Mouse (Mus musculus): ENCODE measurements around the gene Ccdc28b. TPM values are rescaled to one million over a fixed set of nuclear protein-coding genes. Genes with fewer than 3 reads are reported as not detected.

Ccdc28b gene
- polyA plus RNA-seq, 1 experiment = 75.8 TPM

DNA sequence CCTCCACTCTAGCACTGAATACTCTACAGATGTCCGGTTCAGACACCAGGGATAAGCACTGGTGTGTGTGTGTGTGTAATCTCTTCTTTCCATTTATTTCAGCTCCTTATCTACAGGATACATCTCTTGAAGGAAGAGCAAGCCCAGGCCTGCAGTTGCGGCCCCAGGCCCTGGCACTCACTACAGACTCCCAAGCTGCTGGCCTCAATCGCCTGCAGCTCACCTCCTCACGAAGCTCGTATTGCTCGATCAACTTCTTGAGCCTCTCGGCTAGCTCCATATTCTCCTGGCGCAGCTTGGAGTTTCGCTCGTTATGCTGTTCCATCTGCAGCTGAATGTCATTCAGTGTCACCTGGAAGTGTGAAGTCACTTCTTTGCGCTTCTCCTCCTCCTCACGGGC is 8.1 kb upstream of the Ccdc28b start:
- 89% methylated on average over 12 of the region's 12 CpGs for WGBS
- Histone ChIP-seq H3K4me3 (replicated peaks; ENCODE audit: control insufficient read depth, low read depth, low read length) (no peak overlapping the region), H3K27ac (ENCODE audit: control insufficient read depth, insufficient read depth, low read depth, low read length, poor library complexity) (no peak overlapping the region), H3K4me1 (ENCODE audit: control insufficient read depth, insufficient read depth, low read length) (no peaks in the 10 kb centered on the region)
- TF ChIP-seq POLR2A (IDR thresholded peaks at IDR 0.05; ENCODE audit: borderline replicate concordance, control insufficient read depth, low read depth, low read length) (no peak), CTCF (IDR thresholded peaks at IDR 0.05; ENCODE audit: control insufficient read depth, insufficient read depth, low read length) (no peak)

- H3K27ac ChIP-seq (ENCODE audit: control insufficient read depth, insufficient read depth, low read depth, low read length, poor library complexity) = no peak overlapping the region
- H3K4me3 ChIP-seq (replicated peaks; ENCODE audit: control insufficient read depth, low read depth, low read length) = no peak overlapping the region
- no peaks in the 10 kb centered on the region for H3K4me1 ChIP-seq (ENCODE audit: control insufficient read depth, insufficient read depth, low read length)
- TF ChIP-seq CTCF (IDR thresholded peaks at IDR 0.05; ENCODE audit: control insufficient read depth, insufficient read depth, low read length) (no peak), POLR2A (IDR thresholded peaks at IDR 0.05; ENCODE audit: borderline replicate concordance, control insufficient read depth, low read depth, low read length) (no peak)
- WGBS = 85% methylated on average over 4 of the region's 4 CpGs
Observed at GRCm38 (mm10) chr4:129630944-129631343, 7.2 kb upstream of the Ccdc28b start.

GRCm38 (mm10) chr4:129626035-129626434 is 2.3 kb upstream of the Ccdc28b start:
- no peak overlapping the region for H3K27ac ChIP-seq (ENCODE audit: control insufficient read depth, insufficient read depth, low read depth, low read length, poor library complexity)
- peaks cover 4% of the 10 kb centered on the region; the same call in 1 of the 2 replicates for H3K4me1 ChIP-seq (ENCODE audit: control insufficient read depth, insufficient read depth, low read length)
- 83% methylated on average over 6 of the region's 6 CpGs for WGBS
- H3K4me3 ChIP-seq (replicated peaks; ENCODE audit: control insufficient read depth, low read depth, low read length) = no peak overlapping the region
- TF ChIP-seq POLR2A (IDR thresholded peaks at IDR 0.05; ENCODE audit: borderline replicate concordance, control insufficient read depth, low read depth, low read length) (no peak), CTCF (IDR thresholded peaks at IDR 0.05; ENCODE audit: control insufficient read depth, insufficient read depth, low read length) (no peak)

- H3K27ac ChIP-seq (ENCODE audit: control insufficient read depth, insufficient read depth, low read depth, low read length, poor library complexity) = no peak overlapping the region; the same call in 1 of the 2 replicates
- no peak overlapping the region for H3K4me3 ChIP-seq (replicated peaks; ENCODE audit: control insufficient read depth, low read depth, low read length)
- WGBS = 46% methylated on average over 4 of the region's 4 CpGs
- TF ChIP-seq CTCF (IDR thresholded peaks at IDR 0.05; ENCODE audit: control insufficient read depth, insufficient read depth, low read length) = no peak
- TF ChIP-seq POLR2A (IDR thresholded peaks at IDR 0.05; ENCODE audit: borderline replicate concordance, control insufficient read depth, low read depth, low read length) = no peak
- H3K4me1 ChIP-seq (ENCODE audit: control insufficient read depth, insufficient read depth, low read length) = peaks cover 4% of the 10 kb centered on the region; the same call in 1 of the 2 replicates
Observed at GRCm38 (mm10) chr4:129625496-129625895, 1.7 kb upstream of the Ccdc28b start.

DNA sequence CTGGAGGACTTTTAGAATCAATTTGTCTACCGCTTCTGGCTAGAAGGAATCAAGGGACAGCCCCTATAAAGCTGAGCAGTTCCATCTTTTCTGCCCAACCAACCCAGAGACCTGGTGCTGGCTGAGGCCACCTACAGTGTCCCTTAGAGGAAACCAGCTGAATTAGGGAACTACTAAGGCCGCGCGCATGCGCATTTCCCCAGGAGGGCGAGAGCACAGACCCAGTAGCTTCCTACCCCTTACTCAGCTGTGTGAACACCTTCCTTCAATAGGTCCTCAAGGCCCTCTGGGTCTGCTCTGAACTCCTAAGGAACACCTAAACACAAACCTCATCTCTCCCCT is 1.3 kb upstream of the Ccdc28b start:
- peaks cover 4% of the 10 kb centered on the region; the same call in 1 of the 2 replicates for H3K4me1 ChIP-seq (ENCODE audit: control insufficient read depth, insufficient read depth, low read length)
- H3K27ac ChIP-seq (ENCODE audit: control insufficient read depth, insufficient read depth, low read depth, low read length, poor library complexity) = peak overlapping the region; percentile 78
- 0% methylated on average over 6 of the region's 6 CpGs for WGBS
- TF ChIP-seq CTCF (IDR thresholded peaks at IDR 0.05; ENCODE audit: control insufficient read depth, insufficient read depth, low read length) (no peak), POLR2A (IDR thresholded peaks at IDR 0.05; ENCODE audit: borderline replicate concordance, control insufficient read depth, low read depth, low read length) (no peak)
- H3K4me3 ChIP-seq (replicated peaks; ENCODE audit: control insufficient read depth, low read depth, low read length) = peak overlapping the region; percentile 78

DNA sequence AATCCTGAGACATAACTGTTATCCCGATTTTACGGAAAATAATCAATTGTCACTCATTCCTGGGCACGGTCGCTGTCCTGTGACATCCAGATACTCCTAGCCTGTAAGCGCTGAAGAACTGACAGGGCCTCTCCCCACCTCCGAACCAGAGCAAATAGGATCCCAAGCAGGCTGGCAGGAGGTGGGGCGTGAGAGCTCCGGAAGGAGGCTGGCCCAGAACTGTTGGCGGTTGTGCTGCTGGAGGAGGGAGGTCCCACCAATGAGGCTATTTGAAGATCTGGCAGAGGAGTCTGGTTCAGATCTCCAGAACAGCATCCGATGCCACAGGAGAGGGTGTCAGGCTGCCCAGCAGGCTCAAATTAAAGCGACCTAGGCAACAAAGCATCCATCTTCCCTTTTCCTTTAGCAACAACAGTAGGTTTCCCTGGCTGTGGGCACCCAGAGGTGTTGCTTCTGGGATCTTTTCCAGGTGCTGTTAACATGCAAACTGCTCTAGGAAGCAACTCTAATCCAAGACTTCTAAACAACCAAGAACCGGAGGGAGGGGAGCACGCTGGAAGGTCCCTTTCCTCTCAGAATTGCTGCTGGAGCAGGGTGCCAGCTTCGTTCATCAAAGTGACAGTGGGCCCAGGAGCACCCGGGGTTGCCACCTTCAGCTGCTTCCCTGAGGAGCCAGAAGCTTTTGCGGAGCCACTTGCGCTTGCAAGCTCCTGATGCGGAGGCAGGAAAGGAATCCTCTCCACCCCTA is 708 bp upstream of the Ccdc28b start:
- H3K4me1 ChIP-seq (ENCODE audit: control insufficient read depth, insufficient read depth, low read length) = peaks cover 4% of the 10 kb centered on the region; the same call in 1 of the 2 replicates
- TF ChIP-seq POLR2A (IDR thresholded peaks at IDR 0.05; ENCODE audit: borderline replicate concordance, control insufficient read depth, low read depth, low read length) = peak; percentile 67; the same call in 1 of the 2 replicates
- no peak for TF ChIP-seq CTCF (IDR thresholded peaks at IDR 0.05; ENCODE audit: control insufficient read depth, insufficient read depth, low read length)
- WGBS = 0% methylated on average over 18 of the region's 18 CpGs
- H3K27ac ChIP-seq (ENCODE audit: control insufficient read depth, insufficient read depth, low read depth, low read length, poor library complexity) = peak overlapping the region; percentile 78
- H3K4me3 ChIP-seq (replicated peaks; ENCODE audit: control insufficient read depth, low read depth, low read length) = peak overlapping the region; percentile 78

GRCm38 (mm10) chr4:129622803-129623535 is 778 bp downstream of the Ccdc28b start:
- Histone ChIP-seq H3K27ac (ENCODE audit: control insufficient read depth, insufficient read depth, low read depth, low read length, poor library complexity) (no peak overlapping the region), H3K4me3 (replicated peaks; ENCODE audit: control insufficient read depth, low read depth, low read length) (peak overlapping the region; percentile 78), H3K4me1 (ENCODE audit: control insufficient read depth, insufficient read depth, low read length) (peaks cover 5% of the 10 kb centered on the region; the same call in 1 of the 2 replicates)
- WGBS = 22% methylated on average over 8 of the region's 8 CpGs
- no peak for TF ChIP-seq CTCF (IDR thresholded peaks at IDR 0.05; ENCODE audit: control insufficient read depth, insufficient read depth, low read length)
- TF ChIP-seq POLR2A (IDR thresholded peaks at IDR 0.05; ENCODE audit: borderline replicate concordance, control insufficient read depth, low read depth, low read length) = no peak

- 81% methylated on average over 11 of the region's 11 CpGs for WGBS
- TF ChIP-seq CTCF (IDR thresholded peaks at IDR 0.05; ENCODE audit: control insufficient read depth, insufficient read depth, low read length) = no peak
- no peak for TF ChIP-seq POLR2A (IDR thresholded peaks at IDR 0.05; ENCODE audit: borderline replicate concordance, control insufficient read depth, low read depth, low read length)
- peaks cover 5% of the 10 kb centered on the region; the same call in 1 of the 2 replicates for H3K4me1 ChIP-seq (ENCODE audit: control insufficient read depth, insufficient read depth, low read length)
- no peak overlapping the region for H3K4me3 ChIP-seq (replicated peaks; ENCODE audit: control insufficient read depth, low read depth, low read length)
- H3K27ac ChIP-seq (ENCODE audit: control insufficient read depth, insufficient read depth, low read depth, low read length, poor library complexity) = no peak overlapping the region
Observed at GRCm38 (mm10) chr4:129622120-129622802, 1.5 kb downstream of the Ccdc28b start.
